Mouse (Mus musculus): ENCODE data around the gene Ehbp1.

Gene Ehbp1

DNA sequence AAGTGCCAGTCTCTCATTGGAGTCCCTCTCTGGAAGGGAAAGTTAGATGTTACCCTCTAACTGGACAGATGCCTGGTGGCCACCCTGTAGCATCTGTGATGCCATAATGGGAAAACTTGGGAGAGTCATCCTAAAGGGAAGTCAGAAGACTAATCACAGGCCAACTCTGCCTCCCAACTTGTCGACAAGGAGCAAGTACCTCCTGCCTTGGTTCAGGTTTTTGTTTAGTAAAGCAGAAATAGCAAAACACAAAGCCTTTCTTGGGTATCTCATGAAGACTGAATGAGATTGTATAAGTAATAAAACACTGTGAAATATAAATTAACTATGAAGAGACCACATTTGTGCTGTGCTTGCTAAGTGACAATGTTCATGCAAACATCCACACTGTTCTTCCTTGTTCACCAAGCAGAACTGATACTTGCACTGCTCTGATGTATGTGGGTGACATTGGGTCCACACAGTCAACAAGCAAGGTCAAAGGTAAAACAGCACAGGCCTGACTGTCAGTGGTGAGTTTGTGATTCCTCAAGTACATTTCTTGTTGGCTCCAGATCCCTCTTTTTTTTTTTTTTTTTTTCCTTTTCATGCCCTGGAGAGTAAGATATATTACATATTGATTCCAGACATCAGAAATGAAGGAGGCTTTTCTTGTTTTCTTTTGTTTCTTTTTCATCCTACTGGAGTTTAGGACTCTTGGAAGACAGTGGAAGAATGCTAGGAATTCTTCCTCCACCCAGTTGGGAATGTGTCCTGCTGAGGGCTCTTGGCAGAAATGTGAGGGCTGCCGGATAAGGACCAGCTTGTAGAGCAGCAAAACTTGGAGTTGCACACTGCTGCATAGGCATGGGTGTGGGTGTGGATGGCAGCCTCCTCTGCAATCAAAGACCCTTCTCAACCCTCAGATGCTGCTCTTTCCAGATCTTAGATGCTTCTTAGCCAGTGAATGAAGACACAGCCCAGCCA is at the start of gene Ehbp1:
Ehbp1 (minus strand) TSS at position 51 of the 966 bp plus-strand sequence.
- in situ Hi-C loops (cut with MboI) = no loop called here

DNA sequence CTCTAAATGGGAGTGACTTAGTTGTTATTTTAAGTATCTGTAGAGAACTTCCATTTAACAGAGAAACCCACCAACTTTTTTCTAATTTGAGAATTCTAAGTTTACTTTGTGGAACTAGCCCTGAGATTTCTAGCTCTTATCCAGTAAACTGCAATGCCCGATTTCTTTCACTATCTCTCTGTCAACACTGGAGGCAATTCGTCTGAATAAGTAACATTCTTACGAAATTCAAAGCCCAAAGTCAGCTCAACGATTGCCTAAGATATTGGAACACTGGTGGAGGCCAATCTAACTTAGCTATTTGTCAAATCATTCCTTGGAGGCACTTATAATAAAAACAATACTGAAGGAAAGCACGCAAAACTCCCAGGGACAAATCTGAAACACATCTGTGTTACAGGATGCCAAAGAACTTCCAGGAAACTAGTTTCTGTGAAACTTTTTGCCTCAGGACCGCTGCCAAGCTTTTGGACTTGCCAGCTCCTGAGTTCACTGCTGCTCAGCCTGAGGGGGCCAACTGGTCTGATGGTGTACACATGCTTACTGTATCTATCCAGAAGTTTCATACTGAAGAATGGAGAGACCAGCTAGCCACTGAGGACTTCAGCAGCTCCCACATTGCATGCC is 45.5 kb upstream of the Ehbp1 start:
- in situ Hi-C loops (cut with MboI) = no loop called here

DNA sequence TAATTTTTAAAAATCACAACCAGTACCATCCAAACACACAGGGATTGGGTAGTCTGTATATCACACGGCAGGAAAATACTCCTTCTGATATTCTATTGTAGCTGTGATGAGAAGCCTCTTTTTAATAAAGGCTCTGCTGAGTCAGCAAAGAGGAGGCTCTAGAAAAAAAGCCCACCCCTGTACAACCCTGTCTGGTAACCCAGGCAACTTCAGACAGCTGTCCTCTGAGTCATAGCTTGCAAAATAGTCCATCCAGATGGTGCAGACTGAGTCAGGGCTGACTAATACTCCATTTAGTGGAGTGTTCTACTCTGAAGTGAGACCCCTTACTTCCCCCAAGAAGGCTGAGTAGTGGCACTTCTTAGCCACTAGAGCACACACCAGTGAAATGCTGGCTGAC is 41.4 kb upstream of the Ehbp1 start:
- in situ Hi-C loops (cut with MboI) = no loop called here

DNA sequence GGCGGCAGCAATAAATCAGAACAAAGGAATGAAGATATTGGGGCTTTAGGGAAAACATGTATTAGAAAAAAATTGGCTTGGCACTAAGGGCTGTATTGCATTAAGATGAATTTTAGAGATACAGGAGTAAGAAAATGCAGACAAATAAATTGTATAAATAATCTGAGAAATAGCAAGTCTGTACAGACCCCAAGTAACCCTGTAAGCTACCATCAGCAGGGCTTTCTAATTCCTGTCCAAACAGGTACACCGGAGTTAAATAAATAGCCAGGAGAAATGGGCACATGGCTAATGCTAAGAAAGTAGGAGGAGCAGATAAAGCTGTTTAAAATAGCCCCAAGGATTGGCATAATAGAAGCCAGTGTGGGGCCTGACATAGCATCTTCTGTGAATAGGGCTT is 32.7 kb upstream of the Ehbp1 start:
- in situ Hi-C loops (cut with MboI) = no loop called here

DNA sequence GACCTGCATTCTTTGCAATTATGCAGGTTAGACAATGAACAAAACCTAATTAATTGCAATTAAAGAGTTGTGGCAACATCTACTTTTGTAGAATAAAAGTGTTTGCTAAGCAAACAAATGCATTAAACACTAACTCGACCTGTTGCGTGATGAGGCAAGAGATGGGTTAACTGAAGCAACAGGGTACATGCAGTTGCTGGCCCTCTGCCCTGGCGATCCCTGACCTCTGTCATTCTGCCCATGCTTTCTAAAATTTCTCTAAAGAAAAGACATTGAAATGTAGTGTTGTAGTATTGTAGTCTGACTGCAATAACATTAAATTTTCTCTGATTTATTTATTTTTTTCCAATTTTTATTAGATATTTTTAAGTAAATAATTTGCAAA is 31.2 kb upstream of the Ehbp1 start:
- in situ Hi-C loops (cut with MboI) = no loop called here

DNA sequence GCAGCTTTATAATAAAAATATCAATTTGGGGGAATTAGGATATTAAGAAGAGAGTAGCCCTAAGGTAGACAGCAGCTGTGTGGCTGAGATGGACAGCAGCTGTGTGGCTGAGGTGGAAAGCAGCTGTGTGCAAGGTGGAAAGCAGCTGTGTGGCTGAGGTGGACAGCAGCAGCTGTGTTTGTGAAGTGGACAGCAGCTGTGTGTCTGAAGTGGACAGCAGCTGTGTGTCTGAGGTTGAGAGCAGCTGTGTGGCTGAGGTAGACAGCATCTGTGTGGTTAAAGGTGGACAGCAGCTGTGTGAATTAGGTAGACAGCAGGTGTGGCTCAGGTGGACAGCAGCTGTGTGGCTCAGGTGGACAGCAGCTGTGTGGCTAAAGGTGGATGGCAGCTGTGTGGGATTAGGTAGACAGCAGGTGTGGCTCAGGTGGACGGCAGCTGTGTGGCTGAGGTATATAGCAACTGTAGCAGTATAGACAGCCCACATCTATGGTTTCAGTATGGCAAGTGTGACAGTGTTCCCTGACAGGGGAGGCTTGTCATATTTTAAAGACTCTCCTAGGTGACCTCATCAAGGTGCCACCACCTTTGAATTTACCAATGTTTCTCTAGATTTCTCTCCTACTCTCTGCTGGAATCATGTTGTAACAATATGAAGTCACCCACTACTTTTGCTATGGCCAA is 30.7 kb upstream of the Ehbp1 start:
- in situ Hi-C loops (cut with MboI) = no loop called here

DNA sequence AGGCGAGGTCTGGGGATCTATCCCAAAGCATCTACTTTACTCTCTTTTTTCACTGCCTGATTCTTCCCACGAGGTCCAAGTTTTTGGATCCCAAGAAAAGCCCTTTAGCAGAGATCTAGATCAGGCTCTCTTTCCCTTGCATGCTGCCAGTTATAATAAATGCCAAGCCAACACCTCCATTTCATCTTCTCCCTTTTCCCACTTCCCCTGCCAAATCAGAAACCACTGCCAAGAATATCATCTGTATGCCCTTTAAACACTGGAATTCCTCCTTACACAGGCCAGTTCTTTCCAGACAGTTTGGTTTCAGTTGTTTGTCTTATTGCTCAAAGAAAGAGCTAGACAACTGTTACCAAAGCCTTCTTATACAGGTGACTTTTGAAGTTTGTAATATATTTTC is 27.7 kb upstream of the Ehbp1 start:
- in situ Hi-C loops (cut with MboI) = no loop called here

DNA sequence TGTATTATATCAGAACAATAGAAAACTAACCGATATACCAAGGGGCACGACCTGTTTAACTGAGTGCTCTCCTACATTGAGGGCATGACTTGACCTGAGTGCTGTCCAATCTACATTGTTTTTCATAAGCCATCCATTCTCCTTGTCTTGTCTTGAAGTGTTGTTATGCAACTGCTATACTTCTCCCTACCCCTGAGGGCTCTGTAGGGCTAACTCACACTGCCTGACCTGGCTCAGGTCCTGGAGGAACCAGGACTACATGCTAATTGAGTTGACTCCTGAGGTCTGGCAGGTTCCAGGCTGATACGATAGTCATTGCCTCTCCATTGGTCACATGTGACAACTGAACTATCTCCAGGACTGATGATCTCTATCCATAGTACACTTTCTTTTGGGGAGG is 26.5 kb upstream of the Ehbp1 start:
- in situ Hi-C loops (cut with MboI) = no loop called here

DNA sequence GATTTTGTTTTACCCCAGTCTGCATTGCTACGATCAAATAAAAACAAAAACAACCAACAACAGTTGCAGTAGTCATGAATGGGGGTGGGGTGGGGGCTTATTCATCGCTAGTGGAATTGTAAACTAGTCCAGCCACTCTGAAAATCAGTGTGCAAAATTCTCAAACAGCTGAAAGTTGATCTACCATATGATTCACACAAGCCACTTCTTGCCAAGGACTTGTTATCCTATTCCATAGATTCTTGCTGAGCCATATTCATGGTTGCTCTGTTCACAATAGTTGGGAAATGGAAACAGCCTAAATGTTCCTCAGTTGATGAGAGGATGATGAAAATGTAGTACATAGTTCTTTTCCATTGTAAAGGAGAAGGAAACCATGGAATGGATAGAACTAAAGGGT is 24.4 kb upstream of the Ehbp1 start:
- in situ Hi-C loops (cut with MboI) = no loop called here

DNA sequence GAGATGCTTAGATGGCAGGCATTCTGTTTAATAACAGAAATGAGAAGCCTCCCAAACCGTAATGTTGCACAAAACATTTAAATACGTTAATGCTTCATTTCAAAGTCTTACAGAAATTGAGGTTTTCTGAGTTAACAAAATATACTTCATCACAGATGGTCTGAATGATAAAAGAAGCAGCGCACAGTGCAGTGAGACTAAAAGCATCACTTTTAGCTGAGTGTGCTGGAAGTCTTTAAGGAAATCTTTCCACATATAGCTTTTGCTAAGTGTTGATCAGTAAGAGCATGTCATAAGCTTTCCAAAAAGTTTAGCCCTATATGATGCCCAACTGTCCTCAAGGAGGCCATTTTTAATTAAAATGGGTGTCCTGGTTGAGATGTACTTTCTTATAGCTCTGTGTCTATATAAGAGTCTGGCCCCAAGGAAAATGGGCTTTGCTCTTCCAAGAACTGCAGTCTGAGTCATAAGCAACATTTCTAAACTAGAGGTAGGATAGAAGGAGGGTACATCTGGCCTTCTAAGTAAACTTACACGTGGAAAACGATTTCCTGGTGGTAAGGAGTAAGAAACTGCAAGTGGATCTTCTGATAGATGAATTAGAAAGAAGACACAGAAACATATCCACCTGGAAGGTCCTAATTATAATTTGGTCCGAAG is 12.0 kb upstream of the Ehbp1 start:
- in situ Hi-C loops (cut with MboI) = no loop called here

DNA sequence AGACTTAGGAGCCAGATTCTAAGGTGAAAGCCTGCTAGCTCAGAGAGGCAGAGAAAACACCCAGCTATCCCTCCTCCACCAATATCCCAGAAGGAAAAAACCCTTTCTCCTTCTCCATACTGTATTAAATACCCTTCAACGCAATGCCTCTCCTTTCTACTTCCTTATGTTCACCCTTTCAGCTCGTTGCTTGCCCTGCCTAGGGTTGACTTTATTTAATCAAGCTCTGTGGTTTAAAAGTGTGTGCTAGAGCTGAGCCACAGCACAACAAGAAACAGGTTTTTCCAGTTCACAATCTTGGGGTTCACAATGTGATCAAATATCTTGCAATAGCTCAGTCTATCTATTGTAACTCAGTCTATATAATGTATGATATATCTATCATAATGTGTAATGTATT is 7.9 kb upstream of the Ehbp1 start:
- in situ Hi-C loops (cut with MboI) = no loop called here

DNA sequence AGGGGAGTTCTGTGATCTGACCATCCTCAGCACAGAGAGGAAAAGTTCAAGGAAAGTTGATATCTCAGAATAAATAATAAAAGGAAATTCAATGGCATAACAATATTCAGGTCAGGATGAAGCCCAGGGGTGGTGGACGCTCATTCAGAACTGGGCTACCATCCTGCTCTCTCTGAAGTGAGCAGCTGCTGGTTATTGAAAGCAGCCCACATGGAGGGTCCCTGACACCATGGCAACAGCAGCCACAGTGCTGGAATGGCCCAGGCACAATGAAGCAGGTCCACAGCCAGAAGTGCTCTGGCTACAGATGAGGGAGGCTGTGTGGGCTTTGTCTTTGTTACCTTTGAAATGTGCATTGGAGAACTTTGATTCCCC is 6.4 kb upstream of the Ehbp1 start:
- in situ Hi-C loops (cut with MboI) = no loop called here

DNA sequence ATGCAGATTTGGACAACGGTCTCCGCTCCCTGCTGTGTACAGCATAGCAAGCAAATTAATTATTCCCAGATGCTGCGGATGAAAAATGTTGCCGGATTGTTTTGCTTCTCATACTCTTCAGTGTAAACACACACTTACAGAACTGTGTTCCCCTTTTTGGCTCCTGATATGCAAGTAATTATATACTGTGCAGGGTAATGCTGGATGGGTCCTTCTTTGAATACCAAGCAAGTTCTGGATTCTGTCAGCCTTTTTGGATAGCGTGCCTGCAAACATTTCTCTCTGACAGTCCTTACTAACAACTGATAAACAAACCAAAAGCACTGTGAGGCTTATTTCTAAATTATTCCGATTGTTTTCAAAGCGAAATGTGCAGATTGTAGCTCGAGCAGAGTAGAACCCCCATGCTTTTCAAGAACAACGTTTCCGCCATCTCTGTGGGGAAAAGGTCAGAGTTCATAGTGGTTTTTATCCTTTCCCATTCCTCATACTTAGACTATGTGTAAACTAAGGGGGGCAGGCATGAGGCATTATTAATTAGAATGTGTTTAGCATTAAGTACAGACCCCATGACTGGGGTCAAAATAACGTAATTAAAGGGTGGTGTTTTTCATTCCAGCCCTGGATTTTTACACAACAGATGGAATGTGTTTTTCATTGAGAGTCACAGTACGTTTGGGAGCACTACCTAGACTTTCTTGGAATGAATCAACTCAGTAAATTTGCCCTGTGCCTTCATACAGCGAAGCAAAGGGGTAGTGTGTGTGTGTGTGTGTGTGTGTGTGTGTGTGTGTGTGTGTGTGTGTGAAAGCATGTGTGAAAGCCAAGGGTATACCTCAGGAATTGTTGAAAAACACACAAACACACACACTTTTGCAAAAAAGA is 5.8 kb upstream of the Ehbp1 start:
- in situ Hi-C loops (cut with MboI) = no loop called here

DNA sequence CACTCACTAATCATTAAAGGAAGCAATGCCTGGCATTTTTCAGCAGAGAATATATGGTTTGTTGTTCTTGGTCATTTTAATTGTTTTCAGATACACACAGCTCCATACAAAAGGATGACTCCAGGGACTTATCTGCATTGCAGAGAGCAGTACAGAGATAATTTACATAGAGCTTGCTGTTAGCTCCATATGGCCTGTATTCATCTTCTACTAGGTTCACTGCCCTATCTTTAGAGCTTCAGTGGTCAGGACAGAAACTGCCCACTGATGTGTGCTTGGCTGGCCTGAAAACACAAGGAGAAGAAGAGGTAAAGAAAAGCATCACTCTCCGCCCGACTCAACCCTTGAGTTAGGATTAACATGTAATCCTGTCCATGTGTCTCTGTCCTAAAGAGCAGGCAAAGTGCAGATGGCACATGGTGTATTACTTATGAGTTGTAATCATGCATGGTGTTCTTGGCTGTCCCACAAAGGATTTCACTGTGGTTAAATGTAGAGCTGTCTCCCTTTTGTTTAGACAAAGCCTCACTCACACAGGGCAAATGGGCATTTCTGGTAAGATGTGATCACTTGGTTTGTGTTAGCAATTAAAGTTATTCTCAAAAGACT is 14.7 kb downstream of the Ehbp1 start:
- in situ Hi-C loops (cut with MboI) = no loop called here

DNA sequence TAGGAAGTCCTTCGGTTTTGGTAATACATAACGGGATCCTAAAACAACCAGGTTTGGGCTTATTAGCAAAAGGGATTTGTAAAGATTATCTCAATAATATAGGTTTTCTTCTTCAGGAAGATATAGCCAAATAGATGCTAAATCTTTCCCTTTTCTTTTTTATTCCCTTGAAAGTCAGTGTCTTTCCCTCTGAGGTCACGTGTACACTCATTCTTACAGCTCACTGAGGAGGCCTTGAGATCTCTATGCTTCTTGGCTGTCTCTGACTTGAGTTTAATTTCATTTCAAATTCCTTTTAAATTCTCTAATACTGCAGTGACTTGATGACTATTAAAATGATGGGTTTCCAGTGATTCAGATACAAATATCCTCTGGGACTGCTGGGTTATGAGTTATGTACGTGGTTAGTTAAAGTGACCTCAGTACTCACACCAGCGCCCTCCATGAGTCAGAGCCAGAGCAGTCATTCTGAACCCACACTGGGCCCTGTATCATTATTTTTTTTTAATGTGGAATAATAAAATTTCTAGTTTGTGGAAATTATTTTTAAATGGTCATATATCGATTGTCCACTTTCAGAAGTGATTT is 24.2 kb downstream of the Ehbp1 start:
- in situ Hi-C loops (cut with MboI) = no loop called here

DNA sequence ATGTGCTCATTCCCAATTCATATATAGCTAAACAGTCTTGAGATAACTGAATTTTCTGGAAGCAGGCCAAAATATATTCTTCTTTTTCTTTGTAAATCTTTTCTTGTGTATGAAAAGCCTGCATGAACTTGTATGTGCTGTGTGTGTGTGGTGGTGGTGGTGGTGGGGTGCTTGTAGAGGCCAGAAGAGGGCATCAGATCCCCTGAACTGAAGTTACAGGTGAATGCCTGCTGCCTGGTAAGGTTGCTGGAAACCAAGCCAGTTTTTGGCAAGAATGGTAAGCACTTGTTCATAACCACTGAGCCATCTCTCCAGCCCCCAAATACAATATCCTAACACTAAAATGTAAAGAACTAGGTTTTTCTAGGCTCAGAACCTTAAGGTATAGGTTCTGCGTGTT is 26.3 kb downstream of the Ehbp1 start:
- in situ Hi-C loops (cut with MboI) = no loop called here

DNA sequence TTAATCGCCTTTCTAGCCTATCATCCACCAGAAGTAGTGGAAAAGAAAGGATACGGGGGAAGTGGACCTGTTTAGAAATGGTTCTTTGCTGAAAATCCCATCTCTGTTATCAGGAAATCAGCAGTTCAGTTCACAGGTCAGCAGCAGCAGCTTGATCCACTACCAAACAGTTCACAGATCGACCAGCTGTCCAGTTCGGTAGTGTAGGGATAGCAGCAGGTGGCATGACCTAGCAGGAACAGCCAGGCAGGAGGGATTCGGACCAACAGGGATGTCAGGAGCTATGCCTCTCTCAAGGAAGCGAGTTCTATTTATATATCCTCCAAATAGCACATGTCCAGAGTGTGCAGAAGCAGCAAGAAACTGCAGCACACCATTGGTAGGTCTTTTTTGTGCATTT is 40.9 kb downstream of the Ehbp1 start:
- in situ Hi-C loops (cut with MboI) = no loop called here

DNA sequence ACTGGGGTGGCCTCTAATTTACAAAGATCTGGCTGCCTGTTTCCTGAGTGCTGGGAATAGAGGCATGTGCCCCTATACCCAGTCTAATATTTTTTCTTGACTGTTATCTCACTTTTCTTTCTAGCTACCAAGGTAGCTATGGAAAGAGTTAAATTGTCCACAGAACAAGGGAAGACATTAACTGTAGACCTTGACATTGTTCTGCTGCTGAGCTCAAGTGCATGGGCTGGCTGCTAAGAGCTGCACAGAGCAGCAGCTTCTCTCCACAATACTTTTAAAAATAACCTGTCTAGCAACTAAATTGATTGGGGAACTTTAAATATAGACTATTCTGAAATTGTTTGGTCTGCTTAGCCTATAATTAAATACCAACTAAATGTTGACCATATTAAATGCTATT is 52.9 kb downstream of the Ehbp1 start:
- in situ Hi-C loops (cut with MboI) = no loop called here

DNA sequence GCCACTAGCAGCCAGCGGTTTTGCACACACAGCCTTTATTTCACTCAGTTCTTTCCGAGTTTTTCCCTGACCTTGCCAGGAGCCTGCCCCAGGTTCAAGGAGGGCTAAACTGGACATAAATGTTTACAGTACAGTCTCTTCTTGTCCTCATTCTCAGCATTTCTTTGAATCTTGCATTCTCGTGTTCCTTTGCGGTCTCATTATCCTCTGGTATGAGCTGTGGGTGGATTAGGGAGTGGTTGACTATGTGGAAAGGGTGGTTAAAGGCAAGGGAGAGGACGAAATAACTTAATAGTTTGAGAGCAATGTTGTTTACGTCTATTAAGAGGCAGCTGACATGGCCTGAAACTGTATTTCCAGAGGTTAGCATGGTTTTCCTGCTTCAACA is 54.6 kb downstream of the Ehbp1 start:
- in situ Hi-C loops (cut with MboI) = no loop called here

DNA sequence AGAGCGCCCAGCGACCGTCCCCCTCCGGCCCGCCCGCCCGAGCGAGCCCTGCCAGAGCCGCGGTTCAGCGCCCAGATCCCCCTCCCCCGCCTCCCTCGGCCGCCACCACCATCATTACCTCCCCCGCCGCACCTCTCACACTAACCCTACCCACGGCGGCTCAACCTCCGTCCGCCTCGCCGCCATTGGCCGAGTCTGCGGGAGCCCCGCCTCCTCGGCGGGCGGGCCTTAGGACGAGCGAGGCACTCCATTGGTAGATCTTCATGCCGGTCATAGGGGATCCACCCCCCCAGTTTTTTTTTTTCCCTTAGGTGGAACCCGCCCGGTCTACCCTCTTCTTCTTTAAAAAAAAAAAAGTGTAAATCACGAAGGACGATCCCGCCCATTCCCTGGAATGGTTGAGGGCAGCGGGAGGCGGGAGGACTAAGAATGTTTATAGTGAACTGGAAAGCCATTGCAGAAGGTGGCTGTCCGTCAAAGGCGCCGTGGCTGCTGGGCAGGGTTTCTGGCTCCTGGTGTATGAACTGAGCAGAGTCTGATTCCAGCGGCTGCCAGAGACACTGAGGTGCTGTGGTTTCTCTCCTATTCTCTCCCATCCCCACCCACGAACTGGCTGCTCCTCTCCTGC is 55.1 kb downstream of the Ehbp1 start:
- in situ Hi-C loops (cut with MboI) = no loop called here
